Mouse (Mus musculus) testis, adult 2 months (tissue): ENCODE measurements at regions not wholly inside any gene's neighbourhood (a gene's known extent, or its start where the extent isn't known, plus 50 kb on each side); places are given as distances from the start of the nearest gene placed in this dataset.
A peak's percentile ranks its signal among the peaks of the same experiment; 100 is the strongest.

Experiments used
- H3K27ac ChIP-seq: fragments of 200-500 bp; 2 replicates; pipeline ENCODE4 v1.5.1; 2012; ENCODE audit warnings: low read depth, low read length; ENCODE audit not compliant: control insufficient read depth, insufficient read depth
- H3K27me3 ChIP-seq: fragments of 200-500 bp; 2 replicates; pipeline ENCODE4 v1.6.1; 2012; ENCODE audit warnings: mild to moderate bottlenecking, low read length, moderate library complexity; ENCODE audit not compliant: control insufficient read depth, insufficient read depth
- H3K36me3 ChIP-seq: fragments of 200-500 bp; 2 replicates; pipeline ENCODE4 v1.6.1; 2012; ENCODE audit warnings: mild to moderate bottlenecking, low read length; ENCODE audit not compliant: control insufficient read depth, insufficient read depth
- H3K4me1 ChIP-seq: fragments of 200-500 bp; 2 replicates; pipeline ENCODE4 v1.6.1; 2012; ENCODE audit warnings: low read length; ENCODE audit not compliant: control insufficient read depth, insufficient read depth
- H3K4me3 ChIP-seq: fragments of 200-500 bp; 2 replicates; pipeline ENCODE4 v1.5.1; 2012; ENCODE audit warnings: low read depth, mild to moderate bottlenecking, low read length, moderate library complexity, mixed read lengths; ENCODE audit not compliant: control insufficient read depth
- CTCF ChIP-seq: fragments of 200-500 bp; IDR thresholded peaks from 2 replicates; pipeline ENCODE4 v1.5.1; 2012; ENCODE audit warnings: low read depth, mild to moderate bottlenecking, inconsistent platforms, low read length, moderate library complexity; ENCODE audit not compliant: control insufficient read depth, insufficient read depth, insufficient replicate concordance
- POLR2A ChIP-seq: fragments of 200-500 bp; IDR thresholded peaks from 2 replicates; pipeline ENCODE4 v1.6.1; 2012; ENCODE audit warnings: low read depth, mild to moderate bottlenecking, inconsistent platforms, low read length, moderate library complexity; ENCODE audit not compliant: control insufficient read depth

DNA sequence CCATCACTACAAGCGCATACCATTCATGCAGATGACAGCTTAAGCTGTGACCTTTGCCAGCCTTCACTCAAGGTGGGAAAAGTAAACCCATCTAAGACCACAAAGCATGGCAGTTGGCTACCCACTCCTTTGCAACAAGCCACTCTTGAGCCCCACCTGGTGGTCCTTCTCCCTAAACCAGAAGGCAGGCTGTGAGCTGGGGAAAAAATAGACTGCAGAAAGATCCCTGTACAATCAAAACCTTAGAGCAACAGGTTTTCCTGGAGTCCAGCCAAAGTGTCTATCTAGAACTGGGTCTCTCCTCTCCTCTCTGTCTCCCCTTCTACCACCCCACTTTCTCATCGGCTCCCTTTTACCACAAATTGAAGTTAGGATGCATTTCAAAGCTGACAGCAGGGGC, 407.2 kb downstream of the Pdcd6ip start:
- no peak for TF ChIP-seq POLR2A
- no peak for TF ChIP-seq CTCF
- no peaks in the 10 kb centered on the region for H3K4me1 ChIP-seq
- H3K27me3 ChIP-seq = no peaks in the 10 kb centered on the region
- no peaks in the 10 kb centered on the region for H3K36me3 ChIP-seq
- no peak overlapping the region for H3K4me3 ChIP-seq
- H3K27ac ChIP-seq = no peak overlapping the region

DNA sequence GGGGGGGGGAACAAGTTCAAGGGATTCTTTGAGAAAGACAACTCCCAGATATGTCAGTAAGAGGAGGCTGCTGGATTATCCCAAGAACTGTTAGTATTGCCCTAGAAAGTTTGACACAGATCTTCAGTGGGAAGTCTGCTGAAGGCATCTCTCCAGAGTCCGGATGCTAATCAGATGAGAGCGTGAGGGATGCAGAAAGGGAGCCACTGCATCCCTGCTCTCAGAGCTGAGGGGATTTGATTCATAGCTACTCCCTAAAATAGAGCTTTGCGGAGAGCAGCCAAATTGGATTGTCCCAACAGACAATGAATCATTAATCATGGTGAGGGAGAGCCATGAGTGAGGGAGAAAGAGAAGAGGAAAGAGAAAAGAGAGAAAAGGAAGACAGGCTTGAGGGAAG, 408.2 kb downstream of the Pdcd6ip start:
- Histone ChIP-seq H3K4me1 (peaks cover 5% of the 10 kb centered on the region; the same call in 1 of the 2 replicates), H3K27ac (no peak overlapping the region), H3K4me3 (no peak overlapping the region), H3K27me3 (no peaks in the 10 kb centered on the region), H3K36me3 (no peaks in the 10 kb centered on the region)
- TF ChIP-seq POLR2A = no peak
- no peak for TF ChIP-seq CTCF

DNA sequence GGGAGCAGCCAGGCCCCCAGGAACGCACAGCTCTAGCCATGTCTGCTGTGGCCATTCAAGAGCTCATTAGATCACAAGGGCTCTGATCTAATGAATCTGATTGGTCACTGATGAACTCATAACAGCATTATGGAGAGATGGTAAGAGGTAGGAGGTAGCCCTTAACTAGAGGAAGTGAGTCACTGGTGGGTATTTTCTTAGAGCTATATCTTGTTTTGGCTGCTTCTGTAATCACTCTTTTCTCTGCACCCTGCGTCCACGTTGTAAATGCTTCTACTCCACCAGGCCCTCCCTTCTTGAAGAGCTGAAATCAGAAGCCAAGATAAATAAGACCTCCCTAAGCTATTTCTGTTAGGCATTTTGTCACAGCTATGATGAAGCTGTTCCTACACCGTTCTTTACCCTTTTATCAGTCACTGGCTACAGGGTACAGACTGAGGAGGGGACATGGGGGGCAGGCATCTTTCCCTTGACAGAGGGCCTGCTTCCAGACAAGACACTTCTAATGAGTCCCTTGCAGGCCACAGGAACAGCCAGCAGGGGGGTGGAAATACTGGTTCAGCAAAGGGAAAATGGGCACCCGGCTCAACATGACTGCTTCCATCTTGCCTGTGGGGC, 412.1 kb downstream of the Pdcd6ip start:
- H3K36me3 ChIP-seq = no peaks in the 10 kb centered on the region
- peaks cover 5% of the 10 kb centered on the region; the same call in 1 of the 2 replicates for H3K4me1 ChIP-seq
- peak overlapping the region; percentile 34 for H3K27ac ChIP-seq
- peak; percentile 48; the same call in 1 of the 2 replicates for TF ChIP-seq POLR2A
- no peak for TF ChIP-seq CTCF
- H3K27me3 ChIP-seq = no peaks in the 10 kb centered on the region
- peak overlapping the region; percentile 93 for H3K4me3 ChIP-seq

DNA sequence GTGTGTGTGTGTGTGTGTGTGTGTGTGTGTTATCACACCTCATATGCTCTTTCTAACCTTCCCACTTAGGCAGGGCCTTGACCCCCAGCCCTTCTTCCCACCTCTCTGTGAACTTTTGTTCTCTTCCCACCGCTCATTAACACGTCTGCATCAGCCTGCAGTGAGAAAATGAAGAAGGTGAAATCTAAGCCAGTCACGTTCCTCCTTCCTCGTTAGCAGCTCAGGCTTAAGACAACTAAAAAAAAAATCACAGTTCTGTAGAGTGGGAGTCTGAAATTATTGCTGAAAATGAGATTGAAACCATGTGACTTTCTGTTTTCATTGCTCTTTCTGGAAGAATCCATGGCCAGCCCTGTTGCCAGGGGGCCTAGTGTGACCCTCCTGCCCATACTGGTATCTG, 420.7 kb downstream of the Pdcd6ip start:
- Histone ChIP-seq H3K4me3 (no peak overlapping the region), H3K4me1 (no peaks in the 10 kb centered on the region), H3K36me3 (no peaks in the 10 kb centered on the region), H3K27me3 (no peaks in the 10 kb centered on the region), H3K27ac (no peak overlapping the region)
- TF ChIP-seq POLR2A (no peak), CTCF (no peak)

DNA sequence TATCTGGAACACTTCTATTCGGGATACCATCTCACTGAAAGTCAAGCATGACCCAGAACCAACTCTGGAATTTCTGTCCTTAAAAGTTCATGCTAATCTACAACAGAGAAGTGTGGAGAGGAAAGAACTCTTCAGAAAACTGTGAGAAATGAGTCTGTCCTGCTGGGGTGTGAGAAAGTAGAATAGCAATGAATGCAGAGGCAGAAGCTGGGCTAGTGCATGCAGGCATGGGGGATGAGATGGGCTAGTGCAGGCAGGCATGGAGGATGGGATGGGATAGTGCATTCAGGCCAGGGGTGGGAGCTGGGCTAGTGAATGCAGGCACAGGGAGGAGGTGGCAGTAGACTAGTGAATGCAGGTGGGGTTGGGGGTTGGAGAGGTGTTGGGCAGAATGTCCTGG, 424.8 kb downstream of the Pdcd6ip start:
- no peak overlapping the region for H3K4me3 ChIP-seq
- no peak overlapping the region for H3K27ac ChIP-seq
- no peaks in the 10 kb centered on the region for H3K4me1 ChIP-seq
- H3K36me3 ChIP-seq = no peaks in the 10 kb centered on the region
- no peak for TF ChIP-seq POLR2A
- TF ChIP-seq CTCF = no peak
- H3K27me3 ChIP-seq = no peaks in the 10 kb centered on the region

DNA sequence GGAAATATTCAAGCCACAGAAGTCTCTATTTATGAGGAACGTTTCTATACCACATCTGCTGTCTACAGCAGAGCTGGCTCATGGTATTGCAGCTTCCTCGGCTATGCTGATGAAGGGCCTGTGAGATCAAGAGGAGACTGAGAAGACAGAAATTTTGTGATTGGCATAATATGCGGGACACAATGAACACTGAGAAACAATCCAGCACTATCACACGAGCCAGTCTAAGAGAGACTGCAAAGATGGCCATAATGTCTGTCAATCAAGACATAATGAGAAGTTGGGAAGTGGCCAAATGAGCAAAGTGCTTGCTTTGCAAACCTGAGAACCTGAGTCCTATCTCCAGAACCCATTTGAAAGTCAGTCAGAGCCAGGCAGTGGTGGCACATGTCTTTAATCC, 437.5 kb downstream of the Pdcd6ip start:
- H3K27me3 ChIP-seq = no peaks in the 10 kb centered on the region

DNA sequence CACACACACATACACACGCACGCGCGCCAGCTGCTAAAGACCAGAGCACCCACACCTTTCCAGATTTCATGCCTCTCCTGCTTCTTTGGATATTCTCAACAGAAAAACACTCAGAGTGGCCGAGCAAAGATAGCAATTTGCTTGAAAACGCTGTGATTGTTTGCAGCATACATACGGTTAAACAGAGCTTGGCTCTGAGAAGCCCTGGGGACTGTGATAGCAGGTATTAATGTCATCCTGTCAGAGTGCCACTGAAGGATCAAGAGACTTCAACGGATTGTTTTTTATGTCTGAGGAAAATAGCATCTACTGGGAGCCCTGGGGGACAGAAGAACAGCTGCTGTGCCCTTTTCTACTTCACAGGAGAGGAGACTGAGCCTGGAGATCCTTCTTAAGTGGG, 440.4 kb downstream of the Pdcd6ip start:
- no peaks in the 10 kb centered on the region for H3K27me3 ChIP-seq
- no peak overlapping the region for H3K4me3 ChIP-seq
- TF ChIP-seq CTCF (no peak), POLR2A (no peak)
- no peaks in the 10 kb centered on the region for H3K36me3 ChIP-seq
- no peak overlapping the region for H3K27ac ChIP-seq
- no peaks in the 10 kb centered on the region for H3K4me1 ChIP-seq

More for the DNA sequence above, 437.5 kb downstream of the Pdcd6ip start:
- no peak overlapping the region for H3K4me3 ChIP-seq
- H3K27ac ChIP-seq = no peak overlapping the region
- H3K4me1 ChIP-seq = no peaks in the 10 kb centered on the region
- H3K36me3 ChIP-seq = no peaks in the 10 kb centered on the region
- TF ChIP-seq POLR2A = no peak
- TF ChIP-seq CTCF = no peak

DNA sequence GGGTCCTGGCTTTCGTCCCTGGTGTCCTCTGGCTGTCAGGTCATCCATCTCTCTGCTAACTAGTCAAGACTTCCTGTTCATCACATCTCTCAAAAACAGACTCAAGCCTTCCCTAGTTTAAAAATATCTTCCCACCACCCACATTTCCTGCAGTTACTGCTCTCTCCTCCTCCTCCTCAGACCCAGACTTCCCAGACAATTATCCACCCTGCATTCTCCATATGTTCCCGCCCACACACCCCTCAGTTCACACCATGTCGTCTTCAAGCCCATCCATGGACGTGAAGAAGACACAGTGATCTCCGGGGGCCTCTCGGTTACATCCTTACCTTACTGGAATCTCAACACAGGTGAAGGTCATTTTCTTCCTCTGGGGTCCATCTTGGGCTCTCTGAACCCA, 444.4 kb downstream of the Pdcd6ip start:
- no peak overlapping the region for H3K27ac ChIP-seq
- H3K27me3 ChIP-seq = no peaks in the 10 kb centered on the region
- no peak overlapping the region for H3K4me3 ChIP-seq
- no peak for TF ChIP-seq POLR2A
- TF ChIP-seq CTCF = no peak
- H3K36me3 ChIP-seq = no peaks in the 10 kb centered on the region
- no peaks in the 10 kb centered on the region for H3K4me1 ChIP-seq
